11 mouse cellular contexts compared by ENCODE assay signal in the genomic region with DNA sequence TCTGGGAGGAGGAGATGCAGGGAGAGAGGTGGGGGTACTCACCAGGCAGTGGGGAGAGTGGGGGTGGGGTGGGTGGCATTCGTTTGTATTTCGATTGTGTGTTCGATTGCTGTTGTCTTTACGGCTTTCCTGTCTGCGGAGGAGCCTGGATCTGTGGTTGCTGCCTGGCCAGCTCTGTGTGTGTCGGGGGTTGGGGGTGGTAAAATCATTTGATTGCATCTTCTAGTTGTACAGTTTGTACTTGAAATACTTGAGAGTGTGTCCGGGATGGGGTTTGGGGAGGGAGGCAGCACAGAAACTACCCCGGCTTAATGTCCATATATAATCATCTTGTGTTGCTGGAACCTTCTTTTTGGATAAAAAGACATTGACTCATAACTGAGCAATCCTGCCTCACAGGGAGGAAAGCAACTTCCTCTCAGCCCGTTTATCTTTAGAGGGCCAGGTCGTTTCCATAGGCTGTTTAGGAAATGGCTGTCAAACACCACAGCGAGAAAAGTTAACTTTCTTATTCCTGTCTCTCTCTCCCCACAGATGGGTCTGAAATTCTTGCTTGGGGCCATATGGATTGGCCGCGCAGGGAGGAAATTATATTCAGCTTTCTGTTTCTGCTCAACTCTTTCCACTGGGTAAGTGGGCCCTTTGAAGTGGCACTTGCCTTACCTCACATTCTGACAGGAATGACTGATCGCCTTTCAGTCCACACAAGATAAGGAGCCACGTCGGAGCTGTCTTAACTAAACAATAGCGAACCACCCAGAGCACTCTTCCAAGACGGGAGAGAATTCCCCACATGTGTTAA. TPM values are rescaled to one million over a fixed set of nuclear protein-coding genes. Genes with fewer than 3 reads are reported as not detected.
DNase-seq lines count a peak whose midpoint lies in the region; ATAC-seq and TF ChIP-seq lines count a peak whose summit lies in the region.
"Had no signal": no experiment of that assay in that cellular context is flagged by ENCODE, and none has a peak within 500 bp of the region (broad histone marks: within the 10 kb centered on the region; RNA-seq: fewer than 3 reads in every experiment).

No protein-coding gene starts in this region.

- H3K4me1 ChIP-seq in kidney, postnatal 0 days (replicated peaks; ENCODE audit: insufficient read depth, low read length): 0 out of 2 replicates have a peak, but pooled peaks cover 7% of the 10 kb centered on the region
- H3K4me1 ChIP-seq in heart, postnatal 0 days (ENCODE audit: control insufficient read depth, insufficient read depth): peaks cover 5% of the 10 kb centered on the region
- no peaks in the 10 kb centered on the region for H3K4me1 ChIP-seq in forebrain, embryonic 15.5 days
- H3K4me1 ChIP-seq: hindbrain, embryonic 15.5 days had no signal

- H3K27me3 ChIP-seq in kidney, postnatal 0 days (ENCODE audit: insufficient read depth, low read length): no peaks in the 10 kb centered on the region
- H3K27me3 ChIP-seq in heart, postnatal 0 days (ENCODE audit: control insufficient read depth, insufficient read depth, low read length): no peaks in the 10 kb centered on the region
- no peaks in the 10 kb centered on the region for H3K27me3 ChIP-seq in forebrain, embryonic 15.5 days
- H3K27me3 ChIP-seq: hindbrain, embryonic 15.5 days had no signal

- 31% methylated on average over 18 of the region's 18 CpGs for WGBS in kidney, postnatal 0 days
- WGBS in heart, postnatal 0 days: 18% methylated on average over 18 of the region's 18 CpGs
- WGBS in forebrain, embryonic 15.5 days: 70% methylated on average over 18 of the region's 18 CpGs

- ATAC-seq in kidney, postnatal 0 days (replicated peaks; ENCODE audit: low FRiP score, low read depth): no peak
- peak; percentile 86 for ATAC-seq in activated CD4-positive, CD25-positive, alpha-beta regulatory T cell, adult 4 months
- no peak for ATAC-seq in heart, postnatal 0 days (ENCODE audit: insufficient read depth, low read depth)
- no peak for ATAC-seq in forebrain, embryonic 15.5 days (replicated peaks)

- H3K9me3 ChIP-seq in kidney, postnatal 0 days (replicated peaks; ENCODE audit: low read length): peaks cover 3% of the 10 kb centered on the region
- no peaks in the 10 kb centered on the region for H3K9me3 ChIP-seq in heart, postnatal 0 days (replicated peaks; ENCODE audit: control insufficient read depth, low read length)
- no peaks in the 10 kb centered on the region for H3K9me3 ChIP-seq in forebrain, embryonic 15.5 days
- H3K9me3 ChIP-seq: hindbrain, embryonic 15.5 days had no signal

- H3K4me2 ChIP-seq in kidney, postnatal 0 days (ENCODE audit: low read length): no peak overlapping the region
- peak overlapping the region; percentile 1; the same call in 1 of the 2 replicates for H3K4me2 ChIP-seq in heart, postnatal 0 days (ENCODE audit: low read depth, low read length)
- H3K4me2 ChIP-seq in forebrain, embryonic 15.5 days (replicated peaks): no peak overlapping the region
- H3K4me2 ChIP-seq: hindbrain, embryonic 15.5 days had no signal

- H3K36me3 ChIP-seq in kidney, postnatal 0 days (ENCODE audit: insufficient read depth, low read length): no peaks in the 10 kb centered on the region
- H3K36me3 ChIP-seq in heart, postnatal 0 days (replicated peaks; ENCODE audit: control insufficient read depth, insufficient read depth, low read length): no peaks in the 10 kb centered on the region
- H3K36me3 ChIP-seq in forebrain, embryonic 15.5 days: no peaks in the 10 kb centered on the region
- H3K36me3 ChIP-seq: hindbrain, embryonic 15.5 days had no signal

- no peak for DNase-seq in kidney, postnatal 0 days (ENCODE audit: low spot score)
- DNase-seq in kidney, postnatal 36 days: no peak
- DNase-seq in heart, postnatal 0 days (ENCODE audit: low spot score): no peak
- peak; percentile 60 for DNase-seq in lung, postnatal 36 days
- DNase-seq in B cell, adult 2 months: no peak
- DNase-seq in layer of hippocampus, adult 2 months (ENCODE audit: low spot score in 2 of 2): no peak
- DNase-seq: cerebellum, adult 11-12 months had no signal

- 0 out of 2 replicates have a peak overlapping the region, but pooled peaks have one; percentile 13 for H3K27ac ChIP-seq in kidney, postnatal 0 days
- peak overlapping the region; percentile 47 for H3K27ac ChIP-seq in heart, postnatal 0 days (ENCODE audit: low read depth)
- no peak overlapping the region for H3K27ac ChIP-seq in layer of hippocampus, adult 2 months
- no peak overlapping the region for H3K27ac ChIP-seq in forebrain, embryonic 15.5 days (replicated peaks)
- H3K27ac ChIP-seq: hindbrain, embryonic 15.5 days; liver, embryonic 14.5 days had no signal

- no peak overlapping the region for H3K4me3 ChIP-seq in kidney, postnatal 0 days (replicated peaks; ENCODE audit: low read depth, low read length)
- no peak overlapping the region for H3K4me3 ChIP-seq in heart, postnatal 0 days (ENCODE audit: low read depth, low read length)
- no peak overlapping the region for H3K4me3 ChIP-seq in layer of hippocampus, adult 2 months
- no peak overlapping the region for H3K4me3 ChIP-seq in forebrain, embryonic 15.5 days
- H3K4me3 ChIP-seq: hindbrain, embryonic 15.5 days had no signal

- TF ChIP-seq EP300 in heart, postnatal 0 days (IDR thresholded peaks at IDR 0.05; ENCODE audit: low read depth): no peak

- no peak overlapping the region for H3K9ac ChIP-seq in kidney, postnatal 0 days (ENCODE audit: low read depth, low read length)
- no peak overlapping the region for H3K9ac ChIP-seq in heart, postnatal 0 days (replicated peaks; ENCODE audit: low read depth, low read length)
- H3K9ac ChIP-seq in forebrain, embryonic 15.5 days (replicated peaks): no peak overlapping the region
- H3K9ac ChIP-seq: hindbrain, embryonic 15.5 days; liver, embryonic 14.5 days had no signal

- no peak for TF ChIP-seq CTCF in kidney, postnatal 0 days (IDR thresholded peaks at IDR 0.05; ENCODE audit: low read depth)
- TF ChIP-seq CTCF in heart, postnatal 0 days (IDR thresholded peaks at IDR 0.05; ENCODE audit: low read depth): no peak
- no peak for TF ChIP-seq CTCF in layer of hippocampus, adult 2 months (conservative IDR thresholded peaks at IDR 0.05)

RNA-seq across cellular contexts. Expression of gene Medag, which starts 19.8 kb away (rescaled TPM):
- 0.24 and 0.31 TPM in 2 replicates for polyA plus RNA-seq in kidney, postnatal 0 days (2015; fragmentation: Nextera tagmentation; extraction: Ambion mirVana)
- 1 to 10 TPM; 1.2 to 1.6 TPM for polyA plus RNA-seq in activated CD4-positive, CD25-positive, alpha-beta regulatory T cell, adult 4 months (2017; shearing (Covaris generic))
- 3.4 and 7.7 TPM in 2 replicates for total RNA-seq in heart, postnatal 0 days (2014; rRNA removed; ENCODE audit: low replicate concordance)
- 1.7 and 2.0 TPM in 2 replicates for polyA plus RNA-seq in heart, postnatal 0 days (2015; fragmentation: Nextera tagmentation; extraction: Ambion mirVana)
- 1 to 10 TPM; 3.9 to 4.0 TPM for total RNA-seq in layer of hippocampus, adult 2 months (2021)
- 0.95 and 1.7 TPM in 2 replicates for polyA plus RNA-seq in forebrain, embryonic 15.5 days (2015; fragmentation: Nextera tagmentation; extraction: Ambion mirVana)

RNA-seq across cellular contexts. Expression of gene Tex26, which starts 47.7 kb away (rescaled TPM):
- 0.14 and 0.23 TPM in 2 replicates for polyA plus RNA-seq in kidney, postnatal 0 days (2015; fragmentation: Nextera tagmentation; extraction: Ambion mirVana)
- polyA plus RNA-seq in activated CD4-positive, CD25-positive, alpha-beta regulatory T cell, adult 4 months (2017; shearing (Covaris generic)): not detected
- 0.62 TPM in 1 of 2 replicates, not detected in the other for total RNA-seq in heart, postnatal 0 days (2014; rRNA removed; ENCODE audit: low replicate concordance)
- polyA plus RNA-seq in heart, postnatal 0 days (2015; fragmentation: Nextera tagmentation; extraction: Ambion mirVana): 0.08 and 0.18 TPM in 2 replicates
- under 1 TPM; 0.49 to 0.69 TPM for total RNA-seq in layer of hippocampus, adult 2 months (2021)
- 1.3 and 2.1 TPM in 2 replicates for polyA plus RNA-seq in forebrain, embryonic 15.5 days (2015; fragmentation: Nextera tagmentation; extraction: Ambion mirVana)

Comparison
In these comparisons a context has a peak if more than half of its experiments do, and no peak if none do; other contexts are left out.
1. H3K27ac ChIP-seq: peak in kidney, postnatal 0 days (single experiment) and heart, postnatal 0 days (single experiment); none in layer of hippocampus, adult 2 months (single experiment) and forebrain, embryonic 15.5 days (single experiment).